Mouse (Mus musculus) layer of hippocampus, adult 6 months (tissue): ENCODE data around the gene Acsl4. TPM values are rescaled to one million over a fixed set of nuclear protein-coding genes. Genes with fewer than 3 reads are reported as not detected.

ENCODE experiments used
- long read RNA-seq, 2 experiments: library from polyadenylated mRNA; unstranded; transcript quantifications; one replicate each; pipeline ENCODE4 v2.0.0; 2019 to 2020
- polyA plus RNA-seq: library from polyadenylated mRNA; unstranded; fragments of <200 nt; fragmentation: Nextera tagmentation; gene quantifications from 2 replicates; pipeline ENCODE4 v1.2.3, GENCODE M21; 2021

Gene Acsl4
- polyA plus RNA-seq = 29.2 and 39.0 TPM in 2 replicates
- long read RNA-seq, experiment 1, full-length matches to known transcripts = 6 of 63 reads
- long read RNA-seq, experiment 1, partial matches to known transcripts = 16 of 63 reads
- long read RNA-seq, experiment 1, other reads (novel, unspliced or antisense) = 41 of 63 reads
- long read RNA-seq, experiment 2, full-length matches to known transcripts = 81 of 104 reads
- long read RNA-seq, experiment 2, partial matches to known transcripts = 15 of 104 reads
- long read RNA-seq, experiment 2, other reads (novel, unspliced or antisense) = 8 of 104 reads

GRCm38 (mm10) chrX:142390247-142390908, at the start of gene Acsl4:
Acsl4 (minus strand) TSS chrX:142390535.

GRCm38 (mm10) chrX:142305869-142306581, 84.3 kb downstream of the Acsl4 start, which contains the start of gene Kcne1l:
Kcne1l (minus strand) TSS chrX:142306294.

Other genes with a start within 250 kb of the Acsl4 start
- 0.06 TPM in 2 replicates for gene Gucy2f, start 193.6 kb downstream of the Acsl4 start, polyA plus RNA-seq
- 38.0 and 41.2 TPM in 2 replicates for gene Nxt2, start 163.8 kb downstream of the Acsl4 start, polyA plus RNA-seq
- 7.8 and 8.0 TPM in 2 replicates for gene Kcne1l, start 84.2 kb downstream of the Acsl4 start, polyA plus RNA-seq